Mouse (Mus musculus): ENCODE measurements around the gene Msrb3. TPM values are rescaled to one million over a fixed set of nuclear protein-coding genes. Genes with fewer than 3 reads are reported as not detected.

Msrb3 gene
- total and polyA plus RNA-seq, 3 experiments = not detected

GRCm38 (mm10) chr10:120760679-120761078, 138.2 kb downstream of the Msrb3 start:
- dilution Hi-C loops (cut with MboI; ENCODE audit: extremely low pct_ligation_motif_present, extremely low pct_unique_long_range_greater_than_20kb, low sequenced_read_pairs) = no loop called here
- no peak for TF ChIP-seq HCFC1 (IDR thresholded peaks at IDR 0.05; ENCODE audit: low read depth, low read length)
- TF ChIP-seq IRF4 (IDR thresholded peaks at IDR 0.05; ENCODE audit: low read depth, low read length) = no peak
- no peak for TF ChIP-seq ELF1 (IDR thresholded peaks at IDR 0.05; ENCODE audit: low read depth, low read length)
- no peak for TF ChIP-seq MAX (IDR thresholded peaks at IDR 0.05; ENCODE audit: low read length)
- no peak for TF ChIP-seq SIN3A (IDR thresholded peaks at IDR 0.05; ENCODE audit: low read length)
- Histone ChIP-seq H3K4me3 (replicated peaks in 1 of 3; ENCODE audit: low read depth in 2 of 3, low read length in 2 of 3, poor library complexity in 1 of 3) (no peak overlapping the region), H3K79me2 (replicated peaks; ENCODE audit: control insufficient read depth, extremely low read depth, insufficient read depth, poor library complexity, severe bottlenecking) (no peaks in the 10 kb centered on the region), H3K27me3 (replicated peaks) (no peaks in the 10 kb centered on the region), H3K27ac (ENCODE audit: insufficient read depth, low read depth) (no peak overlapping the region), H3K9me3 (replicated peaks; ENCODE audit: low read length) (peaks cover 53% of the 10 kb centered on the region), H3K4me2 (ENCODE audit: insufficient read depth, low read depth, poor library complexity, severe bottlenecking) (no peak overlapping the region), H3K9ac (ENCODE audit: insufficient read depth, low read depth) (no peak overlapping the region), H3K4me1 (ENCODE audit: control insufficient read depth in 1 of 2, insufficient read depth in 2 of 2) (no peaks in the 10 kb centered on the region), H3K36me3 (replicated peaks in 1 of 2; ENCODE audit: control insufficient read depth in 1 of 2, insufficient read depth in 1 of 2, low read length in 1 of 2) (no peaks in the 10 kb centered on the region)
- in situ Hi-C loops (cut with MboI; ENCODE audit: low pct_ligation_motif_present, low pct_unique_long_range_greater_than_20kb, low sequenced_read_pairs) = no loop called here
- DNase-seq (ENCODE audit: extremely low read depth) = no peak

DNA sequence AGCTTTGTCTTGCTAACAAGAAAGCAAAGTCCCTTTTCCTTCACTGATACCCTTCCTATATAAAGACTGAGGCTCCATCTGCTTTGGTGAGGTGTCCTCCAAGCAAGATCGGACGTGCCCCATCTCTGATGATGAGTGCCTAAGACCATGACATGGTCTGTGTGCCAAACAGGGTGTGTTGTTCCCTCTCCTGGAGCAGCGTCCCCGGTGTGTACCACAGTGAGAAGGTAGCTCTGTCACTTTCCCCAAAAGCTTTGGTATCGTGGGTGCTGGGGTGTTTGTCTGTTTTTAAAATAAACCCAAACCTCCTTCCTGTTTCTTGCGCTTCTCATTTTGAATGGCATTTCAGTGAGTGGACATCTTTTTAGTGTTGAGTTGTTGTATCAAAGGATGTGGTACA, 139.0 kb downstream of the Msrb3 start:
- Histone ChIP-seq H3K36me3 (replicated peaks in 1 of 2; ENCODE audit: control insufficient read depth in 1 of 2, insufficient read depth in 1 of 2, low read length in 1 of 2) (no peaks in the 10 kb centered on the region), H3K4me1 (ENCODE audit: control insufficient read depth in 1 of 2, insufficient read depth in 2 of 2) (no peaks in the 10 kb centered on the region), H3K79me2 (replicated peaks; ENCODE audit: control insufficient read depth, extremely low read depth, insufficient read depth, poor library complexity, severe bottlenecking) (no peaks in the 10 kb centered on the region), H3K4me3 (replicated peaks in 1 of 3; ENCODE audit: low read depth in 2 of 3, low read length in 2 of 3, poor library complexity in 1 of 3) (no peak overlapping the region), H3K4me2 (ENCODE audit: insufficient read depth, low read depth, poor library complexity, severe bottlenecking) (no peak overlapping the region), H3K9ac (ENCODE audit: insufficient read depth, low read depth) (no peak overlapping the region), H3K27ac (ENCODE audit: insufficient read depth, low read depth) (no peak overlapping the region), H3K27me3 (replicated peaks) (no peaks in the 10 kb centered on the region), H3K9me3 (replicated peaks; ENCODE audit: low read length) (peaks cover 46% of the 10 kb centered on the region)
- no peak for TF ChIP-seq USF2 (conservative IDR thresholded peaks at IDR 0.05; ENCODE audit: low read depth, low read length)
- TF ChIP-seq ZMIZ1 (IDR thresholded peaks at IDR 0.05; ENCODE audit: low read depth, low read length) = no peak
- TF ChIP-seq POLR2A (IDR thresholded peaks at IDR 0.05; ENCODE audit: low read depth, low read length) = no peak
- no peak for TF ChIP-seq KAT2A (IDR thresholded peaks at IDR 0.05; ENCODE audit: insufficient replicate concordance, low read length)
- TF ChIP-seq UBTF (IDR thresholded peaks at IDR 0.05; ENCODE audit: low read depth, low read length) = no peak
- TF ChIP-seq GABPA (IDR thresholded peaks at IDR 0.05; ENCODE audit: insufficient replicate concordance, low read depth, low read length) = no peak
- no peak for TF ChIP-seq ZKSCAN1 (IDR thresholded peaks at IDR 0.05; ENCODE audit: borderline replicate concordance, low read depth, low read length)
- TF ChIP-seq ELF1 (IDR thresholded peaks at IDR 0.05; ENCODE audit: low read depth, low read length) = no peak
- no peak for TF ChIP-seq ZNF384 (IDR thresholded peaks at IDR 0.05; ENCODE audit: low read depth, low read length)
- TF ChIP-seq MAZ (IDR thresholded peaks at IDR 0.05; ENCODE audit: low read depth, low read length) = no peak
- no peak for DNase-seq (ENCODE audit: extremely low read depth)
- in situ Hi-C loops (cut with MboI; ENCODE audit: low pct_ligation_motif_present, low pct_unique_long_range_greater_than_20kb, low sequenced_read_pairs) = no loop called here
- dilution Hi-C loops (cut with MboI; ENCODE audit: extremely low pct_ligation_motif_present, extremely low pct_unique_long_range_greater_than_20kb, low sequenced_read_pairs) = no loop called here

GRCm38 (mm10) chr10:120752454-120752853, 146.4 kb downstream of the Msrb3 start:
- dilution Hi-C loops (cut with MboI; ENCODE audit: extremely low pct_ligation_motif_present, extremely low pct_unique_long_range_greater_than_20kb, low sequenced_read_pairs) (no loop called here), in situ Hi-C loops (cut with MboI; ENCODE audit: low pct_ligation_motif_present, low pct_unique_long_range_greater_than_20kb, low sequenced_read_pairs) (no loop called here)
- no peak for TF ChIP-seq KAT2A (IDR thresholded peaks at IDR 0.05; ENCODE audit: insufficient replicate concordance, low read length)
- no peak for TF ChIP-seq E2F4 (IDR thresholded peaks at IDR 0.05; ENCODE audit: insufficient replicate concordance, low read depth, low read length)
- no peak for TF ChIP-seq CHD1 (IDR thresholded peaks at IDR 0.05; ENCODE audit: low read depth, low read length)
- TF ChIP-seq UBTF (IDR thresholded peaks at IDR 0.05; ENCODE audit: low read depth, low read length) = no peak

More at GRCm38 (mm10) chr10:120752454-120752853, 146.4 kb downstream of the Msrb3 start:
- no peak for DNase-seq (ENCODE audit: extremely low read depth)
- no peak overlapping the region for H3K4me3 ChIP-seq (replicated peaks in 1 of 3; ENCODE audit: low read depth in 2 of 3, low read length in 2 of 3, poor library complexity in 1 of 3)
- H3K27ac ChIP-seq (ENCODE audit: insufficient read depth, low read depth) = no peak overlapping the region
- H3K9ac ChIP-seq (ENCODE audit: insufficient read depth, low read depth) = no peak overlapping the region
- H3K27me3 ChIP-seq (replicated peaks) = no peaks in the 10 kb centered on the region
- no peaks in the 10 kb centered on the region for H3K4me1 ChIP-seq (ENCODE audit: control insufficient read depth in 1 of 2, insufficient read depth in 2 of 2)
- H3K79me2 ChIP-seq (replicated peaks; ENCODE audit: control insufficient read depth, extremely low read depth, insufficient read depth, poor library complexity, severe bottlenecking) = no peaks in the 10 kb centered on the region
- no peak overlapping the region for H3K4me2 ChIP-seq (ENCODE audit: insufficient read depth, low read depth, poor library complexity, severe bottlenecking)
- H3K9me3 ChIP-seq (replicated peaks; ENCODE audit: low read length) = peaks cover 40% of the 10 kb centered on the region
- H3K36me3 ChIP-seq (replicated peaks in 1 of 2; ENCODE audit: control insufficient read depth in 1 of 2, insufficient read depth in 1 of 2, low read length in 1 of 2) = no peaks in the 10 kb centered on the region
